Mouse (Mus musculus) midbrain, embryonic 14.5 days (tissue): ENCODE results near the gene Mab21l3. TPM values are rescaled to one million over a fixed set of nuclear protein-coding genes. Genes with fewer than 3 reads are reported as not detected.
A peak's percentile ranks its signal among the peaks of the same experiment; 100 is the strongest.

Experiments used
- ATAC-seq: fragments of 200-750 bp; cut with Nextera tagmentation; 2 replicates; pipeline ENCODE4 v1.8.0; 2017; ENCODE audit warnings: moderate number of reproducible peaks, moderate library complexity; ENCODE audit not compliant: low FRiP score, low TSS enrichment
- DNase-seq: peaks from one replicate; pipeline ENCODE4 v3.0.0-alpha.2; 2015
- H3K27ac ChIP-seq: fragments of 300-500 bp; sonication (generic); replicated peaks from 2 replicates; pipeline ENCODE4 v1.5.1; 2014; ENCODE audit warnings: mild to moderate bottlenecking, low read depth, low read length, moderate library complexity
- H3K27me3 ChIP-seq: fragments of 300-500 bp; sonication (generic); 2 replicates; pipeline ENCODE4 v1.6.1; 2014; ENCODE audit warnings: low read length, control low read depth, mixed read lengths; ENCODE audit not compliant: control insufficient read depth, insufficient read depth
- H3K36me3 ChIP-seq: fragments of 300-500 bp; sonication (generic); 2 replicates; pipeline ENCODE4 v1.6.1; 2014; ENCODE audit warnings: low read length, control low read depth; ENCODE audit not compliant: control insufficient read depth, insufficient read depth
- H3K4me1 ChIP-seq: fragments of 300-500 bp; sonication (generic); 2 replicates; pipeline ENCODE4 v1.6.1; 2014; ENCODE audit warnings: mild to moderate bottlenecking, antibody characterized with exemption, low read length, control low read depth; ENCODE audit not compliant: control insufficient read depth, insufficient read depth
- H3K4me2 ChIP-seq: fragments of 300-500 bp; sonication (generic); 2 replicates; pipeline ENCODE4 v1.6.1; 2014; ENCODE audit warnings: mild to moderate bottlenecking, low read length, moderate library complexity
- H3K4me3 ChIP-seq: fragments of 300-500 bp; sonication (generic); replicated peaks from 2 replicates; pipeline ENCODE4 v1.5.1; 2014; ENCODE audit warnings: low read depth, low read length
- H3K9ac ChIP-seq: fragments of 300-500 bp; sonication (generic); replicated peaks from 2 replicates; pipeline ENCODE4 v1.6.1; 2014; ENCODE audit warnings: mild to moderate bottlenecking, low read length, moderate library complexity
- H3K9me3 ChIP-seq: fragments of 300-500 bp; sonication (generic); 2 replicates; pipeline ENCODE4 v1.6.1; 2016; ENCODE audit warnings: low read length, control low read depth, mixed read lengths; ENCODE audit not compliant: control insufficient read depth
- WGBS: fragments of 180-500 bp; shearing (Covaris S2); extraction: QIAGEN DNeasy Blood & Tissue Kit; methylation state at CpG from one replicate; pipeline ENCODE4 v1.1.7; 2014; 5-methylcytosine and 5-hydroxymethylcytosine counted together
- polyA plus RNA-seq: library from polyadenylated mRNA; unstranded; fragments of >200 nt; fragmentation: Nextera tagmentation; extraction: Ambion mirVana; gene quantifications from 2 replicates; pipeline ENCODE4 v1.2.1, GENCODE M21; 2014

The Mab21l3 gene
- polyA plus RNA-seq, 1 experiment from 2014 or later: not detected

GRCm38 (mm10) chr3:101878136-101878535, 29.4 kb upstream of the Mab21l3 start:
- Histone ChIP-seq H3K4me3 (no peak overlapping the region), H3K4me1 (peaks cover 9% of the 10 kb centered on the region), H3K9me3 (no peaks in the 10 kb centered on the region), H3K27me3 (no peaks in the 10 kb centered on the region), H3K4me2 (no peak overlapping the region), H3K9ac (no peak overlapping the region), H3K36me3 (peaks cover 21% of the 10 kb centered on the region), H3K27ac (no peak overlapping the region)
- WGBS: 12% methylated on average over 5 of the region's 5 CpGs
- DNase-seq: no peak
- ATAC-seq: no peak

GRCm38 (mm10) chr3:101876459-101877285, 27.9 kb upstream of the Mab21l3 start:
- no peak overlapping the region for H3K9ac ChIP-seq
- peaks cover 9% of the 10 kb centered on the region for H3K4me1 ChIP-seq
- no peaks in the 10 kb centered on the region for H3K27me3 ChIP-seq
- DNase-seq (no peak), ATAC-seq (no peak)
- no peak overlapping the region for H3K27ac ChIP-seq
- H3K9me3 ChIP-seq: no peaks in the 10 kb centered on the region
- 70% methylated on average over 7 of the region's 7 CpGs for WGBS
- H3K4me2 ChIP-seq: no peak overlapping the region
- peaks cover 21% of the 10 kb centered on the region for H3K36me3 ChIP-seq
- H3K4me3 ChIP-seq: no peak overlapping the region

GRCm38 (mm10) chr3:101875258-101875920, 26.6 kb upstream of the Mab21l3 start:
- Histone ChIP-seq H3K9ac (no peak overlapping the region), H3K27ac (0 out of 2 replicates have a peak overlapping the region, but pooled peaks have one; percentile 3), H3K4me2 (no peak overlapping the region), H3K4me1 (peaks cover 9% of the 10 kb centered on the region), H3K27me3 (no peaks in the 10 kb centered on the region), H3K9me3 (no peaks in the 10 kb centered on the region), H3K4me3 (no peak overlapping the region), H3K36me3 (peaks cover 21% of the 10 kb centered on the region)
- WGBS: 36% methylated on average over 10 of the region's 10 CpGs
- DNase-seq (peak; percentile 24), ATAC-seq (no peak)

- Histone ChIP-seq H3K27me3 (no peaks in the 10 kb centered on the region), H3K4me3 (no peak overlapping the region), H3K9ac (no peak overlapping the region), H3K36me3 (peaks cover 4% of the 10 kb centered on the region; the same call in 1 of the 2 replicates), H3K4me1 (peaks cover 9% of the 10 kb centered on the region), H3K4me2 (no peak overlapping the region), H3K9me3 (no peaks in the 10 kb centered on the region), H3K27ac (no peak overlapping the region)
- DNase-seq (no peak), ATAC-seq (no peak)
- WGBS: 78% methylated on average over 7 of the region's 7 CpGs
Observed at GRCm38 (mm10) chr3:101873061-101873675, 24.4 kb upstream of the Mab21l3 start.

- no peaks in the 10 kb centered on the region for H3K27me3 ChIP-seq
- H3K4me3 ChIP-seq: no peak overlapping the region
- peaks cover 9% of the 10 kb centered on the region for H3K4me1 ChIP-seq
- ATAC-seq (no peak), DNase-seq (no peak)
- no peaks in the 10 kb centered on the region for H3K9me3 ChIP-seq
- H3K9ac ChIP-seq: no peak overlapping the region
- no peak overlapping the region for H3K4me2 ChIP-seq
- H3K36me3 ChIP-seq: 0 out of 2 replicates have a peak, but pooled peaks cover 4% of the 10 kb centered on the region
- no peak overlapping the region for H3K27ac ChIP-seq
- WGBS: 92% methylated on average over 9 of the region's 9 CpGs
Observed at GRCm38 (mm10) chr3:101871951-101872350, 23.2 kb upstream of the Mab21l3 start.

- Histone ChIP-seq H3K27ac (no peak overlapping the region), H3K4me2 (no peak overlapping the region), H3K4me3 (no peak overlapping the region), H3K9ac (no peak overlapping the region), H3K36me3 (peaks cover 18% of the 10 kb centered on the region), H3K27me3 (no peaks in the 10 kb centered on the region), H3K9me3 (no peaks in the 10 kb centered on the region), H3K4me1 (no peaks in the 10 kb centered on the region)
- ATAC-seq: no peak
- no peak for DNase-seq
- WGBS: 76% methylated on average over 4 of the region's 4 CpGs
Observed at GRCm38 (mm10) chr3:101867001-101867421, 18.3 kb upstream of the Mab21l3 start.

GRCm38 (mm10) chr3:101861856-101862255, 13.1 kb upstream of the Mab21l3 start:
- WGBS: 79% methylated on average over 3 of the region's 3 CpGs
- no peak for ATAC-seq
- H3K36me3 ChIP-seq: peaks cover 44% of the 10 kb centered on the region

GRCm38 (mm10) chr3:101860151-101860550, 11.4 kb upstream of the Mab21l3 start:
- Histone ChIP-seq H3K9me3 (no peaks in the 10 kb centered on the region), H3K4me3 (no peak overlapping the region), H3K36me3 (peaks cover 44% of the 10 kb centered on the region), H3K4me2 (no peak overlapping the region), H3K27me3 (no peaks in the 10 kb centered on the region), H3K27ac (no peak overlapping the region), H3K4me1 (no peaks in the 10 kb centered on the region), H3K9ac (no peak overlapping the region)
- ATAC-seq (no peak), DNase-seq (no peak)
- 86% methylated on average over 7 of the region's 7 CpGs for WGBS

More at GRCm38 (mm10) chr3:101861856-101862255, 13.1 kb upstream of the Mab21l3 start:
- Histone ChIP-seq H3K9ac (no peak overlapping the region), H3K4me1 (no peaks in the 10 kb centered on the region), H3K9me3 (no peaks in the 10 kb centered on the region), H3K27ac (no peak overlapping the region), H3K27me3 (no peaks in the 10 kb centered on the region), H3K4me3 (no peak overlapping the region), H3K4me2 (no peak overlapping the region)
- DNase-seq: no peak
